ENCODE assay signal across 9 mouse cellular contexts in genomic region chr8:80856606-80857005, GRCm38 (mm10). TPM values are rescaled to one million over a fixed set of nuclear protein-coding genes. Genes with fewer than 3 reads are reported as not detected.
DNase-seq lines count a peak whose midpoint lies in the region; ATAC-seq and TF ChIP-seq lines count a peak whose summit lies in the region.
"Had no signal": no experiment of that assay in that cellular context is flagged by ENCODE, and none has a peak within 500 bp of the region (broad histone marks: within the 10 kb centered on the region; RNA-seq: fewer than 3 reads in every experiment).

No protein-coding gene starts in this region.

- peak overlapping the region; percentile 75 for H3K27ac ChIP-seq in heart, embryonic 13.5 days (replicated peaks)
- H3K27ac ChIP-seq in heart, embryonic 11.5 days (ENCODE audit: low read depth, low read length), result no peak overlapping the region
- H3K27ac ChIP-seq in heart, postnatal 0 days (ENCODE audit: low read depth), result peak overlapping the region; percentile 85
- H3K27ac ChIP-seq in left cerebral cortex, adult 2 months, result no peak overlapping the region
- H3K27ac ChIP-seq in thymus, adult 2 months (ENCODE audit: control insufficient read depth, insufficient read depth, low read length), result no peak overlapping the region
- H3K27ac ChIP-seq: heart, adult 2 months had no signal

- intact Hi-C loops in left cerebral cortex, adult 2 months (cut with DNase I), result loop anchor here (5.0 kb wide), 1 partner anchor 39 kb away; no protein-coding TSS in a partner anchor

- no peak for TF ChIP-seq EP300 in heart, postnatal 0 days (IDR thresholded peaks at IDR 0.05; ENCODE audit: low read depth)

- no peak for TF ChIP-seq CTCF in heart, postnatal 0 days (IDR thresholded peaks at IDR 0.05; ENCODE audit: low read depth)
- TF ChIP-seq CTCF in left cerebral cortex, adult 2 months (IDR thresholded peaks at IDR 0.05), result no peak
- TF ChIP-seq CTCF in thymus, adult 2 months (IDR thresholded peaks at IDR 0.05; ENCODE audit: borderline replicate concordance, control insufficient read depth, extremely low read depth, insufficient read depth, low read length, poor library complexity), result no peak

- H3K27me3 ChIP-seq in heart, embryonic 13.5 days (replicated peaks), result no peaks in the 10 kb centered on the region
- H3K27me3 ChIP-seq in heart, embryonic 11.5 days (ENCODE audit: control insufficient read depth, insufficient read depth, low read length), result no peaks in the 10 kb centered on the region
- no peaks in the 10 kb centered on the region for H3K27me3 ChIP-seq in heart, postnatal 0 days (ENCODE audit: control insufficient read depth, insufficient read depth, low read length)
- H3K27me3 ChIP-seq in thymus, adult 2 months (ENCODE audit: control insufficient read depth, insufficient read depth, low read length), result no peaks in the 10 kb centered on the region

- DNase-seq in adipocyte (ENCODE audit: low spot score), result peak; percentile 44
- peak; percentile 66 for DNase-seq in heart, postnatal 0 days (ENCODE audit: low spot score)
- peak; percentile 49 to 54 for DNase-seq in left cerebral cortex, adult 2 months (ENCODE audit: extremely low spot score in 1 of 2, low spot score in 2 of 2)
- peak; percentile 70 to 71 for DNase-seq in right cerebral cortex, adult 2 months (ENCODE audit: low spot score in 2 of 2)
- no peak for DNase-seq in thymus, adult 2 months
- no peak for DNase-seq in thymus, postnatal 25 days

- peaks cover 24% of the 10 kb centered on the region for H3K36me3 ChIP-seq in heart, embryonic 13.5 days
- peaks cover 3% of the 10 kb centered on the region; the same call in 1 of the 2 replicates for H3K36me3 ChIP-seq in heart, embryonic 11.5 days (ENCODE audit: control insufficient read depth, insufficient read depth, low read length)
- peaks cover 16% of the 10 kb centered on the region for H3K36me3 ChIP-seq in heart, postnatal 0 days (replicated peaks; ENCODE audit: control insufficient read depth, insufficient read depth, low read length)
- H3K36me3 ChIP-seq in thymus, adult 2 months (ENCODE audit: control insufficient read depth, insufficient read depth, low read length), result no peaks in the 10 kb centered on the region

- 41% methylated on average over 6 of the region's 6 CpGs for WGBS in heart, embryonic 13.5 days
- WGBS in heart, embryonic 11.5 days (ENCODE audit: insufficient replicate concordance), result 70% methylated on average over 6 of the region's 6 CpGs
- WGBS in heart, postnatal 0 days, result 28% methylated on average over 6 of the region's 6 CpGs
- WGBS in thymus, adult 2 months, result 83% methylated on average over 6 of the region's 6 CpGs

- no peak for TF ChIP-seq POLR2A in thymus, adult 2 months (IDR thresholded peaks at IDR 0.05; ENCODE audit: control insufficient read depth, extremely low read depth, insufficient read depth, low read length, poor library complexity)

- no peak overlapping the region for H3K4me3 ChIP-seq in heart, embryonic 13.5 days
- no peak overlapping the region for H3K4me3 ChIP-seq in heart, embryonic 11.5 days (ENCODE audit: low read depth, low read length)
- H3K4me3 ChIP-seq in heart, postnatal 0 days (ENCODE audit: low read depth, low read length), result no peak overlapping the region
- no peak overlapping the region for H3K4me3 ChIP-seq in left cerebral cortex, adult 2 months
- no peak overlapping the region for H3K4me3 ChIP-seq in thymus, adult 2 months (ENCODE audit: control insufficient read depth, insufficient read depth, low read length)
- H3K4me3 ChIP-seq: heart, adult 2 months had no signal

- peak overlapping the region; percentile 27 for H3K4me2 ChIP-seq in heart, embryonic 13.5 days
- no peak overlapping the region for H3K4me2 ChIP-seq in heart, embryonic 11.5 days
- H3K4me2 ChIP-seq in heart, postnatal 0 days (ENCODE audit: low read depth, low read length), result peak overlapping the region; percentile 30; the same call in 1 of the 2 replicates

- peaks cover 73% of the 10 kb centered on the region for H3K4me1 ChIP-seq in heart, embryonic 13.5 days
- H3K4me1 ChIP-seq in heart, embryonic 11.5 days (ENCODE audit: control insufficient read depth, insufficient read depth, low read length), result peaks cover 45% of the 10 kb centered on the region
- H3K4me1 ChIP-seq in heart, postnatal 0 days (ENCODE audit: control insufficient read depth, insufficient read depth), result peaks cover 44% of the 10 kb centered on the region
- no peaks in the 10 kb centered on the region for H3K4me1 ChIP-seq in thymus, adult 2 months (replicated peaks; ENCODE audit: control insufficient read depth, insufficient read depth, low read length)

- H3K9me3 ChIP-seq in heart, embryonic 13.5 days, result no peaks in the 10 kb centered on the region; the same call in 1 of the 2 replicates
- H3K9me3 ChIP-seq in heart, embryonic 11.5 days (replicated peaks; ENCODE audit: control insufficient read depth, low read length), result no peaks in the 10 kb centered on the region
- H3K9me3 ChIP-seq in heart, postnatal 0 days (replicated peaks; ENCODE audit: control insufficient read depth, low read length), result no peaks in the 10 kb centered on the region

- ATAC-seq in heart, embryonic 13.5 days (ENCODE audit: extremely low read depth, insufficient number of reproducible peaks, low FRiP score, low TSS enrichment), result no peak; the same call in 1 of the 2 replicates
- ATAC-seq in heart, embryonic 11.5 days (replicated peaks; ENCODE audit: insufficient number of reproducible peaks, low FRiP score, low TSS enrichment), result no peak
- peak; percentile 65 for ATAC-seq in heart, postnatal 0 days (ENCODE audit: insufficient read depth, low read depth)

- H3K9ac ChIP-seq in heart, embryonic 13.5 days, result 0 out of 2 replicates have a peak overlapping the region, but pooled peaks have one; percentile 11
- no peak overlapping the region for H3K9ac ChIP-seq in heart, embryonic 11.5 days (ENCODE audit: low read depth, low read length)
- H3K9ac ChIP-seq in heart, postnatal 0 days (replicated peaks; ENCODE audit: low read depth, low read length), result no peak overlapping the region

RNA-seq across cellular contexts. Expression of gene Gab1, which starts 23.7 kb away (rescaled TPM):
- polyA plus RNA-seq in heart, embryonic 13.5 days (2015; fragmentation: Nextera tagmentation; extraction: Ambion mirVana), result 26.6 and 28.8 TPM in 2 replicates
- polyA plus RNA-seq in heart, embryonic 11.5 days (2014; fragmentation: Nextera tagmentation; extraction: Ambion mirVana), result 35.0 and 41.4 TPM in 2 replicates
- total RNA-seq in heart, postnatal 0 days (2014; rRNA removed; ENCODE audit: low replicate concordance), result 54.0 and 54.9 TPM in 2 replicates
- 18.8 and 19.1 TPM in 2 replicates for polyA plus RNA-seq in heart, postnatal 0 days (2015; fragmentation: Nextera tagmentation; extraction: Ambion mirVana)
- total RNA-seq in left cerebral cortex, adult 2 months (2021), result 10 to 100 TPM; 11.4 to 13.0 TPM
- polyA plus RNA-seq in thymus, adult 2 months (2012; rRNA removed), result 5.6 and 8.9 TPM in 2 replicates

Comparison
In these comparisons a context has a peak if more than half of its experiments do, and no peak if none do; other contexts are left out.
1. H3K27ac ChIP-seq: peak in heart, embryonic 13.5 days (single experiment) and heart, postnatal 0 days (single experiment); none in heart, embryonic 11.5 days (single experiment), left cerebral cortex, adult 2 months (single experiment) and thymus, adult 2 months (single experiment).
2. DNase-seq: peak in adipocyte (single experiment), heart, postnatal 0 days (single experiment), left cerebral cortex, adult 2 months (2 of 2) and right cerebral cortex, adult 2 months (2 of 2); none in thymus, adult 2 months (single experiment) and thymus, postnatal 25 days (single experiment).